Mouse (Mus musculus): ENCODE measurements at regions not wholly inside any gene's neighbourhood (a gene's known extent, or its start where the extent isn't known, plus 50 kb on each side); places are given as distances from the start of the nearest gene placed in this dataset.

- Histone ChIP-seq H3K4me3 (ENCODE audit: low read depth, low read length) (no peak overlapping the region), H3K4me1 (ENCODE audit: control insufficient read depth, insufficient read depth, low read length) (peaks cover 20% of the 10 kb centered on the region), H3K9ac (replicated peaks; ENCODE audit: low read length) (no peak overlapping the region), H3K9me3 (replicated peaks; ENCODE audit: control insufficient read depth, low read length) (no peaks in the 10 kb centered on the region), H3K4me2 (ENCODE audit: low read depth, low read length) (peak overlapping the region; percentile 14; the same call in 1 of the 2 replicates), H3K36me3 (replicated peaks; ENCODE audit: control insufficient read depth, insufficient read depth, low read depth, low read length) (no peaks in the 10 kb centered on the region), H3K27me3 (ENCODE audit: control insufficient read depth, insufficient read depth, low read length) (no peaks in the 10 kb centered on the region), H3K27ac (replicated peaks; ENCODE audit: low read depth, low read length) (peak overlapping the region; percentile 78)
- WGBS = 3% methylated on average over 3 of the region's 3 CpGs
- no peak for ATAC-seq (replicated peaks; ENCODE audit: insufficient number of reproducible peaks, low FRiP score, low TSS enrichment, low read depth)
- peak; percentile 71 for DNase-seq (ENCODE audit: low spot score)
Measured at GRCm38 (mm10) chr8:10924001-10924490, 84.2 kb downstream of the Irs2 start.

GRCm38 (mm10) chr8:10923071-10924000, 84.9 kb downstream of the Irs2 start:
- Histone ChIP-seq H3K27me3 (ENCODE audit: control insufficient read depth, insufficient read depth, low read length) (no peaks in the 10 kb centered on the region), H3K4me3 (ENCODE audit: low read depth, low read length) (no peak overlapping the region), H3K9ac (replicated peaks; ENCODE audit: low read length) (no peak overlapping the region), H3K9me3 (replicated peaks; ENCODE audit: control insufficient read depth, low read length) (no peaks in the 10 kb centered on the region), H3K36me3 (replicated peaks; ENCODE audit: control insufficient read depth, insufficient read depth, low read depth, low read length) (no peaks in the 10 kb centered on the region), H3K4me2 (ENCODE audit: low read depth, low read length) (no peak overlapping the region; the same call in 1 of the 2 replicates), H3K4me1 (ENCODE audit: control insufficient read depth, insufficient read depth, low read length) (peaks cover 20% of the 10 kb centered on the region), H3K27ac (replicated peaks; ENCODE audit: low read depth, low read length) (peak overlapping the region; percentile 78)
- ATAC-seq (replicated peaks; ENCODE audit: insufficient number of reproducible peaks, low FRiP score, low TSS enrichment, low read depth) (no peak), DNase-seq (ENCODE audit: low spot score) (no peak)
- WGBS = 26% methylated on average over 19 of the region's 19 CpGs

- Histone ChIP-seq H3K27me3 (ENCODE audit: control insufficient read depth, insufficient read depth, low read length) (no peaks in the 10 kb centered on the region), H3K4me3 (ENCODE audit: low read depth, low read length) (no peak overlapping the region)
Measured at GRCm38 (mm10) chr8:10922209-10923030, 85.8 kb downstream of the Irs2 start.

GRCm38 (mm10) chr8:10921439-10922191, 86.6 kb downstream of the Irs2 start:
- no peak overlapping the region for H3K4me3 ChIP-seq (ENCODE audit: low read depth, low read length)
- WGBS = 34% methylated on average over 11 of the region's 11 CpGs
- no peaks in the 10 kb centered on the region for H3K9me3 ChIP-seq (replicated peaks; ENCODE audit: control insufficient read depth, low read length)
- H3K27ac ChIP-seq (replicated peaks; ENCODE audit: low read depth, low read length) = peak overlapping the region; percentile 71
- H3K4me2 ChIP-seq (ENCODE audit: low read depth, low read length) = no peak overlapping the region
- no peaks in the 10 kb centered on the region for H3K36me3 ChIP-seq (replicated peaks; ENCODE audit: control insufficient read depth, insufficient read depth, low read depth, low read length)
- H3K9ac ChIP-seq (replicated peaks; ENCODE audit: low read length) = no peak overlapping the region
- ATAC-seq (replicated peaks; ENCODE audit: insufficient number of reproducible peaks, low FRiP score, low TSS enrichment, low read depth) = peak; percentile 20; the same call in 1 of the 2 replicates
- peak; percentile 79 for DNase-seq (ENCODE audit: low spot score)
- no peaks in the 10 kb centered on the region for H3K27me3 ChIP-seq (ENCODE audit: control insufficient read depth, insufficient read depth, low read length)
- H3K4me1 ChIP-seq (ENCODE audit: control insufficient read depth, insufficient read depth, low read length) = peaks cover 20% of the 10 kb centered on the region

More at GRCm38 (mm10) chr8:10922209-10923030, 85.8 kb downstream of the Irs2 start:
- ATAC-seq (replicated peaks; ENCODE audit: insufficient number of reproducible peaks, low FRiP score, low TSS enrichment, low read depth) (no peak), DNase-seq (ENCODE audit: low spot score) (no peak)
- peak overlapping the region; percentile 71 for H3K27ac ChIP-seq (replicated peaks; ENCODE audit: low read depth, low read length)
- no peaks in the 10 kb centered on the region for H3K36me3 ChIP-seq (replicated peaks; ENCODE audit: control insufficient read depth, insufficient read depth, low read depth, low read length)
- 35% methylated on average over 12 of the region's 12 CpGs for WGBS
- H3K4me2 ChIP-seq (ENCODE audit: low read depth, low read length) = no peak overlapping the region
- H3K9ac ChIP-seq (replicated peaks; ENCODE audit: low read length) = 0 out of 2 replicates have a peak overlapping the region, but pooled peaks have one; percentile 15
- peaks cover 20% of the 10 kb centered on the region for H3K4me1 ChIP-seq (ENCODE audit: control insufficient read depth, insufficient read depth, low read length)
- no peaks in the 10 kb centered on the region for H3K9me3 ChIP-seq (replicated peaks; ENCODE audit: control insufficient read depth, low read length)

- Histone ChIP-seq H3K27ac (replicated peaks; ENCODE audit: low read depth, low read length) (no peak overlapping the region), H3K36me3 (replicated peaks; ENCODE audit: control insufficient read depth, insufficient read depth, low read depth, low read length) (no peaks in the 10 kb centered on the region), H3K4me1 (ENCODE audit: control insufficient read depth, insufficient read depth, low read length) (peaks cover 16% of the 10 kb centered on the region), H3K4me2 (ENCODE audit: low read depth, low read length) (no peak overlapping the region), H3K27me3 (ENCODE audit: control insufficient read depth, insufficient read depth, low read length) (no peaks in the 10 kb centered on the region), H3K4me3 (ENCODE audit: low read depth, low read length) (no peak overlapping the region), H3K9me3 (replicated peaks; ENCODE audit: control insufficient read depth, low read length) (no peaks in the 10 kb centered on the region), H3K9ac (replicated peaks; ENCODE audit: low read length) (no peak overlapping the region)
- 83% methylated on average over 5 of the region's 5 CpGs for WGBS
- DNase-seq (ENCODE audit: low spot score) = no peak
- ATAC-seq (replicated peaks; ENCODE audit: insufficient number of reproducible peaks, low FRiP score, low TSS enrichment, low read depth) = no peak
Measured at GRCm38 (mm10) chr8:10919620-10920019, 88.6 kb downstream of the Irs2 start.

GRCm38 (mm10) chr8:10918403-10919035, 89.7 kb downstream of the Irs2 start:
- Histone ChIP-seq H3K9ac (replicated peaks; ENCODE audit: low read length) (no peak overlapping the region), H3K4me3 (ENCODE audit: low read depth, low read length) (no peak overlapping the region), H3K4me1 (ENCODE audit: control insufficient read depth, insufficient read depth, low read length) (peaks cover 13% of the 10 kb centered on the region), H3K9me3 (replicated peaks; ENCODE audit: control insufficient read depth, low read length) (no peaks in the 10 kb centered on the region), H3K4me2 (ENCODE audit: low read depth, low read length) (no peak overlapping the region), H3K27me3 (ENCODE audit: control insufficient read depth, insufficient read depth, low read length) (no peaks in the 10 kb centered on the region), H3K36me3 (replicated peaks; ENCODE audit: control insufficient read depth, insufficient read depth, low read depth, low read length) (no peaks in the 10 kb centered on the region), H3K27ac (replicated peaks; ENCODE audit: low read depth, low read length) (no peak overlapping the region)
- ATAC-seq (replicated peaks; ENCODE audit: insufficient number of reproducible peaks, low FRiP score, low TSS enrichment, low read depth) (no peak), DNase-seq (ENCODE audit: low spot score) (no peak)
- 81% methylated on average over 5 of the region's 5 CpGs for WGBS

GRCm38 (mm10) chr8:10914616-10915015, 93.6 kb downstream of the Irs2 start:
- Histone ChIP-seq H3K27me3 (ENCODE audit: control insufficient read depth, insufficient read depth, low read length) (no peaks in the 10 kb centered on the region; the same call in 1 of the 2 replicates), H3K4me1 (ENCODE audit: control insufficient read depth, insufficient read depth, low read length) (no peaks in the 10 kb centered on the region), H3K36me3 (replicated peaks; ENCODE audit: control insufficient read depth, insufficient read depth, low read depth, low read length) (no peaks in the 10 kb centered on the region), H3K9ac (replicated peaks; ENCODE audit: low read length) (no peak overlapping the region), H3K9me3 (replicated peaks; ENCODE audit: control insufficient read depth, low read length) (no peaks in the 10 kb centered on the region), H3K4me3 (ENCODE audit: low read depth, low read length) (no peak overlapping the region), H3K4me2 (ENCODE audit: low read depth, low read length) (no peak overlapping the region), H3K27ac (replicated peaks; ENCODE audit: low read depth, low read length) (no peak overlapping the region)
- no peak for ATAC-seq (replicated peaks; ENCODE audit: insufficient number of reproducible peaks, low FRiP score, low TSS enrichment, low read depth)
- WGBS = 70% methylated on average over 8 of the region's 8 CpGs
- DNase-seq (ENCODE audit: low spot score) = no peak
